Mouse (Mus musculus) heart, adult 10 weeks (tissue): ENCODE measurements around the gene Rnase2b. TPM values are rescaled to one million over a fixed set of nuclear protein-coding genes. Genes with fewer than 3 reads are reported as not detected.

Experiments used
- polyA plus RNA-seq: library from polyadenylated mRNA; stranded (reverse); fragments of 350-450 nt; fragmentation: Illumina TruSeq; extraction: RNeasy Lipid Tissue Mini Kit (QIAGEN cat#74804); gene quantifications from one replicate; pipeline ENCODE4 v1.2.3, GENCODE M21; 2014; ENCODE audit warnings: low read depth, low replicate concordance

Rnase2b gene
- polyA plus RNA-seq = not detected

DNA sequence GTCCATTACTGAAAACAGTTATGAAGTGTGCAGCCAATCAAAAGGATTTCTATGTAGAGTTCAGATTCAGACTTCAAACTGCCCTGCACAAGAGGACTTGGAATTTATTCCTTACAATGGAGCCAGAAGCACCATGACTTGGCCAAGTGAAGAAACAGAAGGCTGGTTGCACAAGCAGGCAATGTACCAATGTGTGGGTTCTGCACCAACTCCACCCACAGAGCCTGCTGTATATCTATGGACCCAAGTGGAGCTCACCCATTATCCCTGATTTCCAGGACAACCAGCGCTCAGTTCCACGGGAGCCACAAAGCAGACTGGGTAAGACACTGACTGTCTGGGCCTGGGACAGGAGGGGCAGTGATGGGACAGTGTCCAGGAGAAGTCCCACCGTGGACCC is at the start of gene Rnase2b:
TSS of gene Rnase2b (plus strand) at position 285 of the 400 bp plus-strand sequence.

DNA sequence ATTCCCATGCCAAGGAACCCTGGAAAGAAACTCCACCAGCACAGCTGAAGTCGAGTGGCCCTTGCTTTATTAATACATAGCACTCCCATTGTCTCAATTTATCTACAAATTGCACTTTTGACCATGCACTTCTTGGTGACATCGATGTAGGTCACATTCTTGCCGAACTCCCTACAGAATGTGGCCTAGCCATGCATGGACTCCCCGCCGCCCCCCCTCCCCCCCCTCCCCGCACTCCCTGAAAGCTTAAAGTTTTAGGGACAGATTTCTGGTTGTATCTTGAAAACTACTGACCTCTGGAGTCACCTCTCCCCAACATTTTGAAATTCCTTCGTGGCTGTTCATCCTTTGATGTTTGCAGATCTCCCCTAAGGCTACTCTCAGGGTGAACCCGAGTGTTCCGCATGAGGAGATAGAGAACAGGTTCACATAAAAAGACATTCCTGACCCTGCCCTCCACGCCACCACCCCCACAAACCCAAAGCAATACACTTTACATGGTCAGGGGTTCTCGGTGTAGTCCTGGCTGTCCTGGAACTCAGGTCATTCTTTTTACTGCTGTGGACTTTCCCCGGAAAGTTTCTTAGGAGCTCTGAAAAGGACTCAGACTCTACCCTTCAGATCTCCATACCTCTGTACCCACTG is 48.0 kb upstream of the Rnase2b start, which contains the start of gene Eddm3b:
TSS of gene Eddm3b (plus strand) at position 511 of the 645 bp plus-strand sequence.

DNA sequence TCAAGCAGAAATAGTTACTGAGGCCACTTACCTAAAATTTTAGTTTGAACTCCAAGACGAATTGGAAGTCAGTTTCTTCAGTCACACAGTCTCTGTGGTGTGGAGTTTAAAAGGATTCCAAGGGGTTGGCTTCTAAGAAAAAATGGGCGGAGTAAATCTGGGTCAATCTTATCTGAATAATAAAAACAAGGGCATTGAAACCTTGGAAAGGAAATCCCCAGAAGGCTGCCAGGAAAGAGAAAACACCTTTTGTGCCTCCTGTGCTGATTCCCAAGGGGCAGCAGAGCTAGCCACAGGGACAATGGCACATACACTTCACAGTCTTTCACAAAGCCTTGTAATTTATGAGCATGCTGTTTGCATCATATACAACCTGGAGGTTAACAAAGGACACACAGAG is 15.4 kb upstream of the Rnase2b start, which contains the start of gene Rnase1:
TSS of gene Rnase1 (minus strand) at position 101 of the 400 bp plus-strand sequence.

DNA sequence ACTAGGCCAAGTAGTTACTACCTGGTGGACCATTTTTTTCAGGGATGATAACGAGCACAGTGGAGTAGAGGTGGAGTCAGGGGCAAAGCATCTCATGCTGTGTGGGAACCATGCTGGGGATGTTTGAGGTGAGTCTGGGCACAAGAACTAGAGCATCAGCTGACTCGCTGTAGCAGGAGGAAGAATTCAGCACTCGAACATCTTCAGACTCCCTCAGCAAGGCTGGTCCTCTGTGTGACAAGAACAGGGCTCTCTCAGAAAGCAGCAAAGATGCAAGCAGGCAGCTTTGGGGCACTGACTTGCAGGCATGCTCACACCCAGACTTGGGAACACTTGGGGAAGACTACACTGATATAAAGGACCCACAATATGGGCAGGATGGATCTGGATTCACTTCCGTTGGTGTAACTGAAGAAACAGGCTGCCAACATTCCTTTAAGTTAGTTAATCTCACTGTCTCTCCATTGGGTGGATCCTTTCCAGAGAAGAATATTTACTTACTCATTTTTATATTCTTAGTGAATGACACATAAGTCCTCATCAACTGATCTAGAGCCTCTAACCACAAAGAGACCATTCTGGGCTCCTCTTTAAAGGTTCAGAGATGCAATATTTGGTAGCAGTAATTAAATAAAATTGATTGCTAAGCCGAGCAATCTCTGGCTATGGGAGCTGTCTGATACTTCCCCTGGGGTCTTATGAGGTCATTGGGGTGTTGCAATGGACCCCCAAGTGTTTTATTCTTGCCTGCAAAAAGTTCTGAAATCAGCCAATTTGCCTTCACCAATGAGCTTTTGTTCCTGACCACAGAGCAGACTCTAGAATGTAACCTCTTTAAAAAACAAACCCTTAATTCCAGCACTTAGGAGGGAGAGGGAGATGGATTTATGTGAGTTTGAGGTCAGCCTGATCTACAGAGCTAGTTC is 37.3 kb downstream of the Rnase2b start, which contains the start of gene Ang2:
TSS of gene Ang2 (minus strand) at position 51 of the 926 bp plus-strand sequence.

DNA sequence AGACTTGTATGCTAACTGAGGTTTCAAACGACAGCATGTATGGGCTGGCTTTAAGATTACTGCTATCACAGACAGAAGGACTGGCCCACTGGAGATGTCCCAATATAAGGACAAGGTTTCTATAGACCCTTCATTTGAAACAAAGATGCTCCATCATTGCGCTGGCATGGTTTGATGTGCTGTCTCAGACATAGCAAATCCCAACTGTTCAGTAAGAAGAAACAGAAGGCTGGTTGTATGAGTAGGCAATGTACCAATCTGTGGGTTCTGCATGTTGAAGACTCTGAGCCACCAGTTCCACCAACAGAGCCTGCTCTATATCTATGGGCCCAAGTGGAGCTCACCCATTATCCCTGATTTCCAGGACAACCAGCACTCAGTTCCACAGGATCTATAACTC is 41.1 kb downstream of the Rnase2b start, which contains the start of gene Ear14:
TSS of gene Ear14 (plus strand) at position 277 of the 400 bp plus-strand sequence.

Other genes with a start within 250 kb of the Rnase2b start
- 91.8 TPM for gene Osgep, start 237.4 kb upstream of the Rnase2b start, polyA plus RNA-seq
- gene Apex1, start 237.3 kb upstream of the Rnase2b start, polyA plus RNA-seq = 31.2 TPM
- gene Pip4p1, start 231.4 kb upstream of the Rnase2b start, polyA plus RNA-seq = 27.1 TPM
- 19.7 TPM for gene Pnp, start 231.2 kb upstream of the Rnase2b start, polyA plus RNA-seq
- 15.3 TPM for gene Gm49342, start 217.7 kb upstream of the Rnase2b start, polyA plus RNA-seq
- 0.60 TPM for gene Pnp2, start 206.3 kb upstream of the Rnase2b start, polyA plus RNA-seq
- gene Rnase10, start 154.5 kb upstream of the Rnase2b start, polyA plus RNA-seq = 0.73 TPM
- gene Rnase9, start 120.4 kb upstream of the Rnase2b start, polyA plus RNA-seq = not detected
- not detected for gene Rnase11, start 112.1 kb upstream of the Rnase2b start, polyA plus RNA-seq
- not detected for gene Rnase12, start 104.6 kb upstream of the Rnase2b start, polyA plus RNA-seq
- not detected for gene Olfr750, start 87.8 kb upstream of the Rnase2b start, polyA plus RNA-seq
- 92.6 TPM for gene Rnase4, start 71.2 kb upstream of the Rnase2b start, polyA plus RNA-seq
- gene Ang, start 71.1 kb upstream of the Rnase2b start, polyA plus RNA-seq = 10.6 TPM
- gene Eddm3b, start 47.8 kb upstream of the Rnase2b start, polyA plus RNA-seq = not detected
- not detected for gene Rnase6, start 38.4 kb upstream of the Rnase2b start, polyA plus RNA-seq
- gene Rnase1, start 15.5 kb upstream of the Rnase2b start, polyA plus RNA-seq = 0.84 TPM
- not detected for gene Ang2, start 36.9 kb downstream of the Rnase2b start, polyA plus RNA-seq
- gene Ear14, start 41.1 kb downstream of the Rnase2b start, polyA plus RNA-seq = not detected
- not detected for gene Rnase2a, start 93.9 kb downstream of the Rnase2b start, polyA plus RNA-seq
- gene Gm7247, start 199.5 kb downstream of the Rnase2b start, polyA plus RNA-seq = not detected
- not detected for gene Vmn2r88, start 248.6 kb downstream of the Rnase2b start, polyA plus RNA-seq